Mouse (Mus musculus): ENCODE results near the gene Napa.

Gene Napa

GRCm38 (mm10) chr7:16094592-16094991 is 3.7 kb upstream of the Napa start:
- no peak for DNase-seq (ENCODE audit: extremely low read depth, low read depth)

- no peak for DNase-seq (ENCODE audit: extremely low read depth, low read depth)
These were observed 1.6 kb downstream of the Napa start for GRCm38 (mm10) chr7:16099901-16100300.

GRCm38 (mm10) chr7:16101081-16101480 is 2.8 kb downstream of the Napa start:
- no peak for DNase-seq (ENCODE audit: extremely low read depth, low read depth)

GRCm38 (mm10) chr7:16101726-16102475 is 3.6 kb downstream of the Napa start:
- DNase-seq (ENCODE audit: extremely low read depth, low read depth) = no peak

GRCm38 (mm10) chr7:16102686-16103226 is 4.5 kb downstream of the Napa start:
- DNase-seq (ENCODE audit: extremely low read depth, low read depth) = no peak

GRCm38 (mm10) chr7:16103760-16104159 is 5.5 kb downstream of the Napa start:
- DNase-seq (ENCODE audit: extremely low read depth, low read depth) = no peak

- no peak for DNase-seq (ENCODE audit: extremely low read depth, low read depth)
These were observed 6.5 kb downstream of the Napa start for GRCm38 (mm10) chr7:16104611-16105388.

- DNase-seq (ENCODE audit: extremely low read depth, low read depth) = no peak
These were observed 10.8 kb downstream of the Napa start for GRCm38 (mm10) chr7:16108886-16109542.

GRCm38 (mm10) chr7:16110158-16110557 is 11.9 kb downstream of the Napa start:
- DNase-seq (ENCODE audit: extremely low read depth, low read depth) = no peak

- DNase-seq (ENCODE audit: extremely low read depth, low read depth) = peak; percentile 15
These were observed 13.2 kb downstream of the Napa start for GRCm38 (mm10) chr7:16111284-16112090.

- DNase-seq (ENCODE audit: extremely low read depth, low read depth) = no peak
These were observed 18.2 kb downstream of the Napa start for GRCm38 (mm10) chr7:16116418-16116817.

GRCm38 (mm10) chr7:16117100-16117499 is 18.8 kb downstream of the Napa start:
- no peak for DNase-seq (ENCODE audit: extremely low read depth, low read depth)

GRCm38 (mm10) chr7:16119569-16120261 is 21.5 kb downstream of the Napa start, which contains the start of gene Kptn:
Gene Kptn, plus strand, starts transcription at chr7:16119895.
- peak; percentile 86 for DNase-seq (ENCODE audit: extremely low read depth, low read depth)

GRCm38 (mm10) chr7:16120262-16120600 is 22.0 kb downstream of the Napa start:
- no peak for DNase-seq (ENCODE audit: extremely low read depth, low read depth)

- DNase-seq (ENCODE audit: extremely low read depth, low read depth) = no peak
These were observed 27.6 kb downstream of the Napa start for GRCm38 (mm10) chr7:16125829-16126228.

GRCm38 (mm10) chr7:16128344-16128743 is 30.1 kb downstream of the Napa start:
- DNase-seq (ENCODE audit: extremely low read depth, low read depth) = no peak

GRCm38 (mm10) chr7:16128899-16129298 is 30.6 kb downstream of the Napa start:
- no peak for DNase-seq (ENCODE audit: extremely low read depth, low read depth)

GRCm38 (mm10) chr7:16129421-16129845 is 31.2 kb downstream of the Napa start, which contains the start of gene Slc8a2:
Gene Slc8a2, plus strand, starts transcription at chr7:16129826.
- no peak for DNase-seq (ENCODE audit: extremely low read depth, low read depth)

GRCm38 (mm10) chr7:16129846-16130691 is 31.8 kb downstream of the Napa start:
- DNase-seq (ENCODE audit: extremely low read depth, low read depth) = no peak

All from MEL-GATA-1-ER (cell line).